1 mouse cellular context compared by ENCODE assay signal in genomic region chr5:17842111-17842729, GRCm38 (mm10).
TF ChIP-seq lines count a peak whose summit lies in the region.

No protein-coding gene starts in this region.

TF ChIP-seq in CH12.LX, 34 proteins besides CTCF, POLR2A, EP300 and RAD21 (continued from another document):
- TF ChIP-seq MAZ (IDR thresholded peaks at IDR 0.05; ENCODE audit: low read depth, low read length): no peak
- peak; percentile 28; the same call in 1 of the 2 replicates for TF ChIP-seq JUN (IDR thresholded peaks at IDR 0.05; ENCODE audit: insufficient read depth, low read depth, low read length)
- TF ChIP-seq RCOR1 (conservative IDR thresholded peaks at IDR 0.05; ENCODE audit: low read depth, low read length): no peak
- peak; percentile 28; the same call in 1 of the 2 replicates for TF ChIP-seq E2F4 (IDR thresholded peaks at IDR 0.05; ENCODE audit: insufficient replicate concordance, low read depth, low read length)
- TF ChIP-seq CHD1 (IDR thresholded peaks at IDR 0.05; ENCODE audit: low read depth, low read length): peak; percentile 89; the same call in 1 of the 2 replicates
- TF ChIP-seq ZMIZ1 (IDR thresholded peaks at IDR 0.05; ENCODE audit: low read depth, low read length): no peak
- TF ChIP-seq ZC3H11A (IDR thresholded peaks at IDR 0.05; ENCODE audit: low read depth, low read length): no peak
- TF ChIP-seq NRF1 (IDR thresholded peaks at IDR 0.05; ENCODE audit: low read depth, low read length): no peak
- no peak for TF ChIP-seq KAT2A (IDR thresholded peaks at IDR 0.05; ENCODE audit: insufficient replicate concordance, low read length)
- TF ChIP-seq TCF12 (IDR thresholded peaks at IDR 0.05; ENCODE audit: low read depth, low read length): no peak
- no peak for TF ChIP-seq CHD2 (IDR thresholded peaks at IDR 0.05; ENCODE audit: low read length)
- no peak for TF ChIP-seq SMC3 (IDR thresholded peaks at IDR 0.05; ENCODE audit: low read depth, low read length)
